Mouse (Mus musculus) midbrain, embryonic 12.5 days (tissue): ENCODE results near the gene Fbxw7. TPM values are rescaled to one million over a fixed set of nuclear protein-coding genes. Genes with fewer than 3 reads are reported as not detected.
"Not testable (repeated sequence)": the region's sequence is repeated elsewhere in the genome, so short reads cannot be mapped to it uniquely, and the experiment has no call there.

Experiments
- ATAC-seq: fragments of 200-750 bp; cut with Nextera tagmentation; 2 replicates; pipeline ENCODE4 v1.8.0; 2017; ENCODE audit warnings: low read depth, moderate TSS enrichment, moderate library complexity; ENCODE audit not compliant: low FRiP score
- H3K27ac ChIP-seq: fragments of 300-500 bp; sonication (generic); replicated peaks from 2 replicates; pipeline ENCODE4 v1.5.1; 2016; ENCODE audit warnings: mild to moderate bottlenecking
- H3K27me3 ChIP-seq: fragments of 300-500 bp; sonication (generic); 2 replicates; pipeline ENCODE4 v1.6.1; 2016; ENCODE audit warnings: mild to moderate bottlenecking
- H3K36me3 ChIP-seq: fragments of 300-500 bp; sonication (generic); 2 replicates; pipeline ENCODE4 v1.6.1; 2016
- H3K4me1 ChIP-seq: fragments of 300-500 bp; sonication (generic); 2 replicates; pipeline ENCODE4 v1.6.1; 2016
- H3K4me2 ChIP-seq: fragments of 300-500 bp; sonication (generic); replicated peaks from 2 replicates; pipeline ENCODE4 v1.6.1; 2016; ENCODE audit warnings: mild to moderate bottlenecking, moderate library complexity
- H3K4me3 ChIP-seq: fragments of 300-500 bp; sonication (generic); 2 replicates; pipeline ENCODE4 v1.5.1; 2016; ENCODE audit warnings: mild to moderate bottlenecking
- H3K9ac ChIP-seq: fragments of 300-500 bp; sonication (generic); replicated peaks from 2 replicates; pipeline ENCODE4 v1.6.1; 2016; ENCODE audit warnings: mild to moderate bottlenecking, moderate library complexity
- H3K9me3 ChIP-seq: fragments of 300-500 bp; sonication (generic); 2 replicates; pipeline ENCODE4 v1.6.1; 2016; ENCODE audit warnings: mild to moderate bottlenecking
- WGBS: fragments of 180-500 bp; shearing (Covaris S2); methylation state at CpG from one replicate; pipeline ENCODE4 v1.1.7; 2016; 5-methylcytosine and 5-hydroxymethylcytosine counted together
- polyA plus RNA-seq: library from polyadenylated mRNA; unstranded; fragments of >200 nt; fragmentation: Nextera tagmentation; extraction: Ambion mirVana; gene quantifications from 2 replicates; pipeline ENCODE4 v1.2.1, GENCODE M21; 2016

The Fbxw7 gene
- polyA plus RNA-seq, 1 experiment from 2014 or later = 16.3 TPM

DNA sequence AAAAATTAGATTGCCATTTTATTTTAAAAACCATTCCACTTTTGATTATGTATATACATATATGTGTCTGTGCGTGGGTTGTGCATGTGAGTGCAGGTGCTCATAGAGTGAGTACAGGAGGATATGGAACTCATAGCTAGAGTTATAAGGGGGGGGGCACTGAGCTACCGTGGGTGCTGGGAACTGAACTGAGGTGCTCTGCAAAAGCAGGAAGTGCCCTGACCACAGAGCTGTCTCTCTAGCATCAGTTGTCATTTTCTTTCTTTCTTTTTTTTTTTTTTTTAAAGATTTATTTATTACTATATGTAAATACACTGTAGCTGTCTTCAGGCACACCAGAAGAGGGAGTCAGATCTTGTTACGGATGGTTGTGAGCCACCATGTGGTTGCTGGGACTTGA, 46.7 kb downstream of the Fbxw7 start:
- H3K9ac ChIP-seq, H3K4me2 ChIP-seq, H3K27ac ChIP-seq, H3K4me1 ChIP-seq, H3K27me3 ChIP-seq, H3K9me3 ChIP-seq, ATAC-seq, H3K4me3 ChIP-seq, H3K36me3 ChIP-seq: not testable (repeated sequence)
- WGBS = 95% methylated on average over 3 of the region's 3 CpGs

DNA sequence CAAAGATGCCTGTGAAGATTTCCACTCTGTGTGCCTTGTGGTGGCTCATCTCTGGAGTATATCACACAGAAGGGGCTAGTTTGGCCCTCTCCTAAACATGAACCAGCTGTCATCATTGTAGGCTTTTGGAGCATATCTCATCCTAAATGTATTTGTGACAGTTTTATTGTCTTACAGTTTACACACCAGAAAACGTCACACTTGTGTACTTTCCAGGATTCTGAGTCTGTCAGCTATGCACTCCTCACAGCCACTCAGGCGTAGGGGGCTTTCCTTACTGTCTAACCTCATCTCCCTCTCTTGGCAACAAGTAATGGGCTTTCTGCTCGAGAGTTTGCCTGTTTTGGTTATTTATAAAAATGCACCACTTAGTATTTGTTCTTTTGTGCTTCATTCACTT, 50.6 kb downstream of the Fbxw7 start:
- WGBS = 84% methylated on average over 3 of the region's 3 CpGs
- Histone ChIP-seq H3K27ac (no peak overlapping the region), H3K9ac (no peak overlapping the region), H3K36me3 (no peaks in the 10 kb centered on the region), H3K4me3 (no peak overlapping the region), H3K4me2 (no peak overlapping the region), H3K4me1 (no peaks in the 10 kb centered on the region; the same call in 1 of the 2 replicates), H3K9me3 (no peaks in the 10 kb centered on the region), H3K27me3 (no peaks in the 10 kb centered on the region)
- ATAC-seq = no peak

DNA sequence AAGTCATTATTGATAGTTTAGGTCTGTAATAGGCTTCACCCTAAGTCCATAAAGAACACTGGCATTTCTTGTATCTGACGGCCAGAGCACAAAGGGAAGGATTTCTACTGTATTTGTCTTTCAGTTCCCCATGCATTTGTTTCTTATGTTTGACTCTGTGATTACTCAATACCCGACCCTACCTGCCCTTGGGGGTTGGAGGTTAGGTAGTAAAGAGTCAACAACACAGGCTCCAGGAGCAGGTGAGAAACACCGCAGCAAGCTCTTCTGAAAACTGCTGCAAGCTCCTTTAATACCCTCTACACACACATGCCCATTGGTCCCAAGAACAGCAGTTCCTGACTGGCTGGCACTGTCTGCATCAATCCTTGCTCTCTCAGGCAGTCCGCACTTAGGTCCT, 51.8 kb downstream of the Fbxw7 start:
- Histone ChIP-seq H3K9ac (no peak overlapping the region), H3K9me3 (no peaks in the 10 kb centered on the region), H3K4me1 (no peaks in the 10 kb centered on the region; the same call in 1 of the 2 replicates), H3K27ac (no peak overlapping the region), H3K27me3 (no peaks in the 10 kb centered on the region), H3K4me3 (no peak overlapping the region), H3K36me3 (no peaks in the 10 kb centered on the region), H3K4me2 (no peak overlapping the region)
- WGBS = 76% methylated on average over 4 of the region's 4 CpGs
- ATAC-seq = no peak

- Histone ChIP-seq H3K27me3 (no peaks in the 10 kb centered on the region), H3K36me3 (no peaks in the 10 kb centered on the region), H3K9me3 (no peaks in the 10 kb centered on the region), H3K9ac (no peak overlapping the region), H3K4me2 (no peak overlapping the region), H3K4me3 (no peak overlapping the region), H3K4me1 (no peaks in the 10 kb centered on the region; the same call in 1 of the 2 replicates), H3K27ac (no peak overlapping the region)
- ATAC-seq = no peak
- WGBS = 92% methylated on average over 1 of the region's 1 CpGs
These were observed 52.4 kb downstream of the Fbxw7 start for GRCm38 (mm10) chr3:84867434-84867975.

DNA sequence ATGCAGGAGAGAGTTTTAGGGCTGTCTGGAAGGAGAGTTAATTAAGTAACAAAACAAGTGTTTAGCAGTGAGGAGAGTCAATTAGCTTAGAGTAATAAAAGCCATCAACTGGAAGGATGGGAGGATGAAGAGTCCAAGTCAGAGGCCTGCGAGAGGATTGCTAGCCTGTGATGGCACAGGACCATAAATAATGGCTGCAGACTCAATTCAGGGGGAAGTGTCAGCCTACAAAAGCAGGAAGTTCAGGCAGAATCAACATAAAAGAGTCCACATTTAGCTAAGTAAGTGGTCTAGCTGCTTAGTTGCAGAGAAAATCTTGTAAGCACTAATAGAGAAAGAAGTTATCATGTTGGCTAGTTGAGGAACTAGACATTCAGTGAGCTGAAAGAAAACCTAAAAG, 52.9 kb downstream of the Fbxw7 start:
- no peak for ATAC-seq
- no peak overlapping the region for H3K4me3 ChIP-seq
- H3K4me1 ChIP-seq = no peaks in the 10 kb centered on the region; the same call in 1 of the 2 replicates
- no peaks in the 10 kb centered on the region for H3K27me3 ChIP-seq
- H3K9me3 ChIP-seq = no peaks in the 10 kb centered on the region
- no peak overlapping the region for H3K4me2 ChIP-seq
- H3K27ac ChIP-seq = no peak overlapping the region
- no peak overlapping the region for H3K9ac ChIP-seq
- H3K36me3 ChIP-seq = no peaks in the 10 kb centered on the region
- WGBS = 58% methylated on average over 1 of the region's 1 CpGs

- Histone ChIP-seq H3K4me2 (no peak overlapping the region), H3K9me3 (no peaks in the 10 kb centered on the region), H3K9ac (no peak overlapping the region), H3K4me1 (no peaks in the 10 kb centered on the region; the same call in 1 of the 2 replicates), H3K27me3 (no peaks in the 10 kb centered on the region), H3K27ac (no peak overlapping the region), H3K4me3 (no peak overlapping the region), H3K36me3 (no peaks in the 10 kb centered on the region)
- ATAC-seq = no peak
These were observed 55.1 kb downstream of the Fbxw7 start for GRCm38 (mm10) chr3:84870126-84870525.

DNA sequence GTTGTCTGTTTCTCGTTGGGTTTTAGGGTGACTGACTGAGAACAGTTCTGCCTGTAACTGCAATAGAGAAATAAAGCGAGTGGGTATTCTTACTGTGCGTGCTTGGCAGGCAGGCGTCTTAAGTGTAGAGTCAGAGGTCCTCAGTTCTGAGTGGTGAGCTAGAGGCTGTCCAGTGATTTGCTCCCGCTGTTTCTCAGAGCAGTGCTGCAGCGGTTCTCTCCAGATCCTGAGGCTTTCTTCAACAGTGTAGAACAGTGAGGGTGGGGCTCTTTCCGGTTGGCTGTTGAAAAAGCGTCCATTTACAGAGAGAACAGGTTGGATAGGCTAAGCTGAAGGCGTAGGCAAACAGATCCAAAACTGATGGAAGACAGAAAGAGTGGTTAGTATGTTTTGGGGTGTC, 60.2 kb downstream of the Fbxw7 start:
- Histone ChIP-seq H3K4me3 (no peak overlapping the region), H3K4me1 (no peaks in the 10 kb centered on the region), H3K4me2 (no peak overlapping the region), H3K36me3 (no peaks in the 10 kb centered on the region), H3K9ac (no peak overlapping the region), H3K27ac (no peak overlapping the region), H3K9me3 (no peaks in the 10 kb centered on the region), H3K27me3 (no peaks in the 10 kb centered on the region)
- WGBS = 81% methylated on average over 9 of the region's 9 CpGs
- no peak for ATAC-seq

GRCm38 (mm10) chr3:84876211-84876610, 61.1 kb downstream of the Fbxw7 start:
- no peak for ATAC-seq
- H3K4me1 ChIP-seq = no peaks in the 10 kb centered on the region

DNA sequence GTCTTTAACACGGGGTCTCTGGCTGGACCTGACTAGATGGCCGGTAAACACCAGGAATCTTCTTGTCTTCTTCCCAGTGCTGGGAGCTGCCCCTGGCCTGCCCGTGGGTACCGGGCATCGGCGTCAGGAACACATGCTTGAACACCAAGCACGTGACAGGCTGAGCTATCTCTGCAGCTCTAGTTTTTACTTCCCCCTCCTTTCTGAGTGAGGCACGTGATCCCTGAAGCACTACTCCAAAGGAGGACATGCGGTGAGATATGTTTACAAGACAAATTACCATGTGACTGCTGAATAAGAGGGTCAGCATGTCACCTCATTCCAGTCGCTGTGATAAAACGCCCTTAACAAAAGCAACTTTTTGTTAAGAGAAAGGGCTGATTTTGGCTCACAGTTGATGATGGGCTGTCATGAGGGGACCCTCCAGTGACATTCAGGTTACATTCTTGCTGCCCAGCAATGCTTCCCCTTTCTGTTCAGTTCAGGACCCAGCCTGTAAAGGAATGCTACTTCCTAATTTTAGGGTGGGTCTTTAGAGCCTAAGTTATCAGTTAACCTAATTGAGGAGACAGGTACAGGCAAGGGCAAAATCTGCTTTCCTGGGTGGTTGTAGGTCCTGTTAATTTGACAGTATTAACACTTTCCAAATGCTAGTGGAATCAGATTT, 68.9 kb downstream of the Fbxw7 start:
- ATAC-seq = no peak

More at GRCm38 (mm10) chr3:84876211-84876610, 61.1 kb downstream of the Fbxw7 start:
- 79% methylated on average over 4 of the region's 4 CpGs for WGBS
- Histone ChIP-seq H3K36me3 (no peaks in the 10 kb centered on the region), H3K4me2 (no peak overlapping the region), H3K27ac (no peak overlapping the region), H3K27me3 (no peaks in the 10 kb centered on the region), H3K9me3 (no peaks in the 10 kb centered on the region), H3K9ac (no peak overlapping the region), H3K4me3 (no peak overlapping the region)

GRCm38 (mm10) chr3:84889648-84890047, 74.6 kb downstream of the Fbxw7 start:
- Histone ChIP-seq H3K36me3 (0 out of 2 replicates have a peak, but pooled peaks cover 3% of the 10 kb centered on the region), H3K9me3 (no peaks in the 10 kb centered on the region), H3K27me3 (no peaks in the 10 kb centered on the region), H3K4me2 (no peak overlapping the region), H3K9ac (no peak overlapping the region), H3K4me3 (no peak overlapping the region), H3K4me1 (no peaks in the 10 kb centered on the region), H3K27ac (no peak overlapping the region)
- ATAC-seq = no peak
- WGBS = 76% methylated on average over 1 of the region's 1 CpGs

More for the DNA sequence above, 68.9 kb downstream of the Fbxw7 start:
- Histone ChIP-seq H3K36me3 (no peaks in the 10 kb centered on the region), H3K4me3 (no peak overlapping the region), H3K4me1 (no peaks in the 10 kb centered on the region), H3K27me3 (no peaks in the 10 kb centered on the region), H3K9me3 (no peaks in the 10 kb centered on the region), H3K9ac (no peak overlapping the region), H3K4me2 (no peak overlapping the region), H3K27ac (no peak overlapping the region)
- WGBS = 64% methylated on average over 11 of the region's 11 CpGs

DNA sequence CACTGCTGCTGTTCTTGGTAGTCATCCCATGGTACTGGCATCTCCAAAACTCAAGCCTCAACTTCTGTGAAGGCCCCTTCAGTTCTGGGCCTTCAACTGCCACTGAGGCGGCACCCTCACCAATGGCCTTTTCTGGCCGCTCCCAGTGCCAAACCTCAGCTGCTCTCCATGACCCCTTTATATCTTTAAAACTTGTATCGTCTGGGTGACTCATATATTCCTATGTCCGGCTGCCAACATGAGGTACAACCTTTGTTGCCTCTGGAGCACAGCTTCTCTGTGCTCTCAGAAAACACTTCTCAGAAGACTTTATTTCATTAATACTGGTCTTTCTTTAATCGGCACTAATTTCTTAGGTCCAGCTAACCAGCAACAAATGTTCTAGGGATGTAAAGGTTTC, 75.9 kb downstream of the Fbxw7 start:
- Histone ChIP-seq H3K27me3 (no peaks in the 10 kb centered on the region), H3K9me3 (no peaks in the 10 kb centered on the region), H3K9ac (no peak overlapping the region), H3K4me1 (no peaks in the 10 kb centered on the region), H3K36me3 (0 out of 2 replicates have a peak, but pooled peaks cover 3% of the 10 kb centered on the region), H3K4me3 (no peak overlapping the region), H3K27ac (no peak overlapping the region), H3K4me2 (no peak overlapping the region)
- 97% methylated on average over 5 of the region's 5 CpGs for WGBS
- ATAC-seq = no peak

DNA sequence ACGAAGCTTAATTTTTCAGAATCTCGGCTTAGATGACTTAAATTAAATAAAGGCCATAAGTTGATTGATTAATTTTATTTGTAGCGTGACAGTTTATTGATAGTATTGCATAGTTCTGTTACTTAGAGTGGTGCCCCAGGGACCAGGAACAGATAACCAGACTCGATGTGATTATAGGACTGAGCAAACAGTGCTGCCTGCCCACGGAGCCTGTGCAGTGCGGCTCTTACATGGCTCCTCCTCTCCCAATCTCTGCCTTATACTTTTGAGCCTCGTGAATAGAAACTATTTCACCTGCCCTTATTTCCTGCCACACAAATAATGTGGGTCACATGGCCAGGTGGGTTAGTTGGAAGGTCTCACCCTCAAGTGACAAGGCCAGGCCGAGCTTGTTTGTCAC, 82.9 kb downstream of the Fbxw7 start:
- ATAC-seq = no peak
- no peaks in the 10 kb centered on the region for H3K27me3 ChIP-seq
- H3K4me2 ChIP-seq = no peak overlapping the region
- 83% methylated on average over 8 of the region's 8 CpGs for WGBS
- no peak overlapping the region for H3K9ac ChIP-seq
- H3K4me1 ChIP-seq = no peaks in the 10 kb centered on the region
- no peak overlapping the region for H3K27ac ChIP-seq
- H3K36me3 ChIP-seq = no peaks in the 10 kb centered on the region
- no peaks in the 10 kb centered on the region for H3K9me3 ChIP-seq
- H3K4me3 ChIP-seq = no peak overlapping the region
